Mouse (Mus musculus): ENCODE results near the gene Zbtb48. TPM values are rescaled to one million over a fixed set of nuclear protein-coding genes. Genes with fewer than 3 reads are reported as not detected.

The Zbtb48 gene
- total and polyA plus RNA-seq, 3 experiments, result 12.1 to 21.4 TPM; not detected in 1

GRCm38 (mm10) chr4:152022506-152022905 is 5.0 kb downstream of the Zbtb48 start:
- Histone ChIP-seq H3K27ac (ENCODE audit: control insufficient read depth, low read depth, low read length) (no peak overlapping the region), H3K79me2 (ENCODE audit: control insufficient read depth, insufficient read depth, low read length, poor library complexity) (peaks cover 30% of the 10 kb centered on the region), H3K4me3 (ENCODE audit: control insufficient read depth in 1 of 2, insufficient read depth in 1 of 2, low read depth in 2 of 2, low read length in 2 of 2) (no peak overlapping the region), H3K9me3 (replicated peaks; ENCODE audit: insufficient read depth, low read length) (no peaks in the 10 kb centered on the region), H3K36me3 (ENCODE audit: control insufficient read depth in 1 of 2, insufficient read depth in 2 of 2, low read length in 2 of 2) (peaks cover 0 to 15% of the 10 kb centered on the region in 2 experiments; a peak in 2 of 4 replicates), H3K4me1 (ENCODE audit: control insufficient read depth in 1 of 2, insufficient read depth in 2 of 2, low read length in 2 of 2) (peaks cover 0 to 22% of the 10 kb centered on the region in 2 experiments; a peak in 3 of 4 replicates), H3K27me3 (ENCODE audit: control insufficient read depth in 1 of 2, insufficient read depth in 2 of 2, low read length in 2 of 2) (no peaks in the 10 kb centered on the region), H3K9ac (ENCODE audit: control insufficient read depth, low read depth, low read length, poor library complexity, severe bottlenecking) (no peak overlapping the region)
- DNase-seq (ENCODE audit: low read depth, low spot score), result no peak
- no peak for TF ChIP-seq MXI1 (IDR thresholded peaks at IDR 0.05; ENCODE audit: low read depth, low read length)
- no peak for TF ChIP-seq ZMIZ1 (IDR thresholded peaks at IDR 0.05; ENCODE audit: low read depth, low read length)
- no peak for TF ChIP-seq SIN3A (IDR thresholded peaks at IDR 0.05; ENCODE audit: low read length)
- TF ChIP-seq MAFK (IDR thresholded peaks at IDR 0.05; ENCODE audit: borderline replicate concordance, low read depth, low read length), result no peak
- no peak for TF ChIP-seq ZNF384 (IDR thresholded peaks at IDR 0.05; ENCODE audit: low read depth, low read length)
- no peak for TF ChIP-seq CTCF (IDR thresholded peaks at IDR 0.05 in 2 of 3, conservative IDR thresholded peaks at IDR 0.05 in 1 of 3; ENCODE audit: control insufficient read depth in 1 of 3, insufficient read depth in 1 of 3, low read depth in 2 of 3, low read length in 3 of 3, poor library complexity in 1 of 3, severe bottlenecking in 1 of 3)
- TF ChIP-seq POLR2AphosphoS2 (IDR thresholded peaks at IDR 0.05; ENCODE audit: low read length), result no peak
- TF ChIP-seq MEF2A (IDR thresholded peaks at IDR 0.05; ENCODE audit: extremely low read depth, insufficient replicate concordance, low read depth, low read length, poor library complexity, severe bottlenecking), result no peak
- TF ChIP-seq HCFC1 (IDR thresholded peaks at IDR 0.05; ENCODE audit: low read depth, low read length), result no peak

GRCm38 (mm10) chr4:152021568-152022097 is 5.8 kb downstream of the Zbtb48 start:
- Histone ChIP-seq H3K27ac (ENCODE audit: control insufficient read depth, low read depth, low read length) (no peak overlapping the region), H3K9me3 (replicated peaks; ENCODE audit: insufficient read depth, low read length) (no peaks in the 10 kb centered on the region), H3K79me2 (ENCODE audit: control insufficient read depth, insufficient read depth, low read length, poor library complexity) (peaks cover 23% of the 10 kb centered on the region), H3K4me3 (ENCODE audit: control insufficient read depth in 1 of 2, insufficient read depth in 1 of 2, low read depth in 2 of 2, low read length in 2 of 2) (no peak overlapping the region), H3K36me3 (ENCODE audit: control insufficient read depth in 1 of 2, insufficient read depth in 2 of 2, low read length in 2 of 2) (peaks cover 0 to 14% of the 10 kb centered on the region in 2 experiments; a peak in 2 of 4 replicates), H3K4me1 (ENCODE audit: control insufficient read depth in 1 of 2, insufficient read depth in 2 of 2, low read length in 2 of 2) (peaks cover 0 to 21% of the 10 kb centered on the region in 2 experiments; a peak in 3 of 4 replicates), H3K27me3 (ENCODE audit: control insufficient read depth in 1 of 2, insufficient read depth in 2 of 2, low read length in 2 of 2) (no peaks in the 10 kb centered on the region), H3K9ac (ENCODE audit: control insufficient read depth, low read depth, low read length, poor library complexity, severe bottlenecking) (no peak overlapping the region)
- no peak for DNase-seq (ENCODE audit: low read depth, low spot score)
- TF ChIP-seq TCF12 (IDR thresholded peaks at IDR 0.05; ENCODE audit: low read depth, low read length) (no peak), MAFK (IDR thresholded peaks at IDR 0.05; ENCODE audit: borderline replicate concordance, low read depth, low read length) (0 out of 2 replicates have a peak, but pooled peaks have one; percentile 25), SIN3A (IDR thresholded peaks at IDR 0.05; ENCODE audit: low read length) (no peak), RAD21 (IDR thresholded peaks at IDR 0.05; ENCODE audit: low read depth, low read length) (no peak), CTCF (IDR thresholded peaks at IDR 0.05 in 2 of 3, conservative IDR thresholded peaks at IDR 0.05 in 1 of 3; ENCODE audit: control insufficient read depth in 1 of 3, insufficient read depth in 1 of 3, low read depth in 2 of 3, low read length in 3 of 3, poor library complexity in 1 of 3, severe bottlenecking in 1 of 3) (peak in 2 of 3 experiments; percentile 6 to 26; a peak in 2 of 6 replicates)

GRCm38 (mm10) chr4:152020024-152020423 is 7.4 kb downstream of the Zbtb48 start:
- no peak overlapping the region for H3K4me3 ChIP-seq (ENCODE audit: control insufficient read depth in 1 of 2, insufficient read depth in 1 of 2, low read depth in 2 of 2, low read length in 2 of 2)
- H3K9ac ChIP-seq (ENCODE audit: control insufficient read depth, low read depth, low read length, poor library complexity, severe bottlenecking), result no peak overlapping the region
- no peaks in the 10 kb centered on the region for H3K27me3 ChIP-seq (ENCODE audit: control insufficient read depth in 1 of 2, insufficient read depth in 2 of 2, low read length in 2 of 2)
- no peak overlapping the region for H3K27ac ChIP-seq (ENCODE audit: control insufficient read depth, low read depth, low read length)
- no peak for DNase-seq (ENCODE audit: low read depth, low spot score)
- TF ChIP-seq MXI1 (IDR thresholded peaks at IDR 0.05; ENCODE audit: low read depth, low read length) (no peak), MEF2A (IDR thresholded peaks at IDR 0.05; ENCODE audit: extremely low read depth, insufficient replicate concordance, low read depth, low read length, poor library complexity, severe bottlenecking) (no peak), RCOR1 (IDR thresholded peaks at IDR 0.05; ENCODE audit: low read depth, low read length) (no peak), NELFE (IDR thresholded peaks at IDR 0.05; ENCODE audit: low read depth, low read length) (no peak), SIN3A (IDR thresholded peaks at IDR 0.05; ENCODE audit: low read length) (no peak), MYB (IDR thresholded peaks at IDR 0.05; ENCODE audit: low read depth, low read length) (no peak), EP300 (IDR thresholded peaks at IDR 0.05; ENCODE audit: low read depth in 1 of 2, low read length in 2 of 2) (no peak), TBP (IDR thresholded peaks at IDR 0.05; ENCODE audit: low read depth, low read length) (no peak), GABPA (IDR thresholded peaks at IDR 0.05; ENCODE audit: low read depth, low read length) (no peak), UBTF (IDR thresholded peaks at IDR 0.05; ENCODE audit: borderline replicate concordance, insufficient read depth, low read depth, low read length) (no peak), JUND (IDR thresholded peaks at IDR 0.05; ENCODE audit: low read depth, low read length) (no peak)
- peaks cover 0 to 6% of the 10 kb centered on the region in 2 experiments; a peak in 1 of 4 replicates for H3K4me1 ChIP-seq (ENCODE audit: control insufficient read depth in 1 of 2, insufficient read depth in 2 of 2, low read length in 2 of 2)
- peaks cover under 1 to 2% of the 10 kb centered on the region in 2 experiments; a peak in 1 of 4 replicates for H3K36me3 ChIP-seq (ENCODE audit: control insufficient read depth in 1 of 2, insufficient read depth in 2 of 2, low read length in 2 of 2)
- H3K79me2 ChIP-seq (ENCODE audit: control insufficient read depth, insufficient read depth, low read length, poor library complexity), result peaks cover 8% of the 10 kb centered on the region
- no peaks in the 10 kb centered on the region for H3K9me3 ChIP-seq (replicated peaks; ENCODE audit: insufficient read depth, low read length)
